11 mouse cellular contexts compared by ENCODE assay signal in the genomic region with DNA sequence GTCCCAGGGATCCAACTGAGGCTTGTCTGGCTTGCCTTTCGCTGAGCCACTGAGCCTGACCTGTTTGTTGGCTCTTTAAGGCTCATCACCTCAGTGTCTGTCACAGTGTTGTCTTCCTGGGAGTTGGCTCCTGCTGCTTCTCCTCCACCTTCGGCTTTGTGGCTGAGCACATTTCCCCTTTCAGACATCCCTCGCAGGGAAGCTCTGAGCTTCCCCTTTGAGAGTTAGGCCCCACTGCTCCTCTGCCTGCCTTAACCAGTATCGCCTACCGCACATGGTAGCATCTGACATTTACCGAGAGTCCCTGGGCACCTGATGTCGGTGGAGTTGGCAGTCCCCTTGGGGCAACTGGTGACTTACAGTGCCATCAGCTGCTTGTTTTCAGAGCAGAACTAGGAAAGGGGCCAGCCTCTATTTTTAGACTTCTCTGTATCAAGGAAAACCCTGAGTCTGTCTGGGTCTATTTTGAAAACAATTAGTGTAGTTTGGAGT. TPM values are rescaled to one million over a fixed set of nuclear protein-coding genes. Genes with fewer than 3 reads are reported as not detected.
DNase-seq lines count a peak whose midpoint lies in the region; ATAC-seq and TF ChIP-seq lines count a peak whose summit lies in the region.
"Had no signal": no experiment of that assay in that cellular context is flagged by ENCODE, and none has a peak within 500 bp of the region (broad histone marks: within the 10 kb centered on the region; RNA-seq: fewer than 3 reads in every experiment).

No protein-coding gene starts in this region.

- no peaks in the 10 kb centered on the region for H3K9me3 ChIP-seq in forebrain, postnatal 0 days (ENCODE audit: low read length)
- no peaks in the 10 kb centered on the region for H3K9me3 ChIP-seq in forebrain, embryonic 10.5 days
- H3K9me3 ChIP-seq in hindbrain, embryonic 13.5 days: no peaks in the 10 kb centered on the region
- H3K9me3 ChIP-seq: forebrain, embryonic 15.5 days; liver, embryonic 15.5 days had no signal

- no peaks in the 10 kb centered on the region for H3K36me3 ChIP-seq in forebrain, postnatal 0 days (ENCODE audit: insufficient read depth)
- H3K36me3 ChIP-seq in forebrain, embryonic 10.5 days (replicated peaks): no peaks in the 10 kb centered on the region
- H3K36me3 ChIP-seq in hindbrain, embryonic 13.5 days: no peaks in the 10 kb centered on the region
- H3K36me3 ChIP-seq: forebrain, embryonic 15.5 days; liver, embryonic 15.5 days had no signal

- H3K27me3 ChIP-seq in forebrain, postnatal 0 days (ENCODE audit: insufficient read depth, low read length): no peaks in the 10 kb centered on the region
- H3K27me3 ChIP-seq in forebrain, embryonic 10.5 days (ENCODE audit: poor library complexity, severe bottlenecking): peaks cover 32% of the 10 kb centered on the region
- H3K27me3 ChIP-seq in hindbrain, embryonic 13.5 days: peaks cover 4% of the 10 kb centered on the region; the same call in 1 of the 2 replicates
- H3K27me3 ChIP-seq: forebrain, embryonic 15.5 days had no signal

- H3K27ac ChIP-seq in forebrain, postnatal 0 days (ENCODE audit: low read depth, low read length): no peak overlapping the region
- H3K27ac ChIP-seq in forebrain, embryonic 10.5 days: no peak overlapping the region
- H3K27ac ChIP-seq in hindbrain, embryonic 13.5 days: no peak overlapping the region
- H3K27ac ChIP-seq: forebrain, embryonic 15.5 days; liver, embryonic 15.5 days had no signal

- no peaks in the 10 kb centered on the region for H3K4me1 ChIP-seq in forebrain, postnatal 0 days (ENCODE audit: insufficient read depth)
- H3K4me1 ChIP-seq in forebrain, embryonic 10.5 days: peaks cover 25% of the 10 kb centered on the region
- H3K4me1 ChIP-seq in hindbrain, embryonic 13.5 days (replicated peaks): peaks cover 19% of the 10 kb centered on the region
- H3K4me1 ChIP-seq: liver, embryonic 15.5 days had no signal

- 48% methylated on average over 7 of the region's 7 CpGs for WGBS in forebrain, postnatal 0 days
- 66% methylated on average over 7 of the region's 7 CpGs for WGBS in forebrain, embryonic 10.5 days
- 61% methylated on average over 7 of the region's 7 CpGs for WGBS in hindbrain, embryonic 13.5 days

- no peak overlapping the region for H3K4me3 ChIP-seq in forebrain, postnatal 0 days (ENCODE audit: low read depth, low read length)
- no peak overlapping the region for H3K4me3 ChIP-seq in forebrain, embryonic 10.5 days
- no peak overlapping the region for H3K4me3 ChIP-seq in hindbrain, embryonic 13.5 days
- H3K4me3 ChIP-seq: forebrain, embryonic 15.5 days; liver, embryonic 15.5 days had no signal

- TF ChIP-seq CTCF in forebrain, postnatal 0 days (IDR thresholded peaks at IDR 0.05; ENCODE audit: low read depth): no peak

- no peak overlapping the region for H3K9ac ChIP-seq in forebrain, postnatal 0 days
- no peak overlapping the region for H3K9ac ChIP-seq in hindbrain, embryonic 13.5 days
- H3K9ac ChIP-seq: forebrain, embryonic 15.5 days; liver, embryonic 15.5 days had no signal

- peak; percentile 58 for ATAC-seq in forebrain, postnatal 0 days
- peak; percentile 74 for ATAC-seq in neutrophil, adult 5-6 weeks (ENCODE audit: extremely low read depth, insufficient number of reproducible peaks, low FRiP score, poor library complexity, severe bottlenecking)
- ATAC-seq in hindbrain, embryonic 13.5 days (ENCODE audit: low FRiP score): no peak
- ATAC-seq: forebrain, embryonic 15.5 days had no signal

- H3K4me2 ChIP-seq in forebrain, postnatal 0 days (ENCODE audit: low read depth): no peak overlapping the region
- no peak overlapping the region for H3K4me2 ChIP-seq in hindbrain, embryonic 13.5 days
- H3K4me2 ChIP-seq: forebrain, embryonic 15.5 days; liver, embryonic 15.5 days had no signal

- peak; percentile 45 for DNase-seq in forebrain, postnatal 0 days
- no peak for DNase-seq in forebrain, embryonic 10.5 days (ENCODE audit: extremely low spot score, low spot score)
- DNase-seq in cerebellum, adult 9-11 months: peak; percentile 84
- DNase-seq in heart, adult 9 months (ENCODE audit: low spot score in 2 of 2): peak; percentile 71 to 80
- DNase-seq in kidney, adult 18-20 months: no peak
- no peak for DNase-seq in kidney, adult 11 months
- DNase-seq: kidney, postnatal 10 days had no signal

RNA-seq across cellular contexts. Expression of a gene that starts 2.4 kb away (rescaled TPM):
- 1.7 and 1.9 TPM in 2 replicates for total RNA-seq in forebrain, postnatal 0 days (2014; rRNA removed)
- polyA plus RNA-seq in forebrain, postnatal 0 days (2015; fragmentation: Nextera tagmentation; extraction: Ambion mirVana): 1.7 and 2.1 TPM in 2 replicates
- 3.3 and 4.1 TPM in 2 replicates for polyA plus RNA-seq in forebrain, embryonic 10.5 days (2016; fragmentation: Nextera tagmentation; extraction: Ambion mirVana)
- total RNA-seq in neutrophil, adult 5-6 weeks (2017): 1.5 and 2.6 TPM in 2 replicates
- polyA plus RNA-seq in hindbrain, embryonic 13.5 days (2015; fragmentation: Nextera tagmentation; extraction: Ambion mirVana): 5.7 and 7.0 TPM in 2 replicates

Comparison
In these comparisons a context has a peak if more than half of its experiments do, and no peak if none do; other contexts are left out.
1. DNase-seq: peak in forebrain, postnatal 0 days (single experiment), cerebellum, adult 9-11 months (single experiment) and heart, adult 9 months (2 of 2); none in forebrain, embryonic 10.5 days (single experiment), kidney, adult 18-20 months (single experiment) and kidney, adult 11 months (single experiment).